Mouse (Mus musculus) cerebellum, adult 11-12 months (tissue): Measurements from ENCODE around the gene Gm1553.

ENCODE experiments used
- DNase-seq: peaks from one replicate; pipeline ENCODE4 v3.0.0; 2022

The Gm1553 gene

DNA sequence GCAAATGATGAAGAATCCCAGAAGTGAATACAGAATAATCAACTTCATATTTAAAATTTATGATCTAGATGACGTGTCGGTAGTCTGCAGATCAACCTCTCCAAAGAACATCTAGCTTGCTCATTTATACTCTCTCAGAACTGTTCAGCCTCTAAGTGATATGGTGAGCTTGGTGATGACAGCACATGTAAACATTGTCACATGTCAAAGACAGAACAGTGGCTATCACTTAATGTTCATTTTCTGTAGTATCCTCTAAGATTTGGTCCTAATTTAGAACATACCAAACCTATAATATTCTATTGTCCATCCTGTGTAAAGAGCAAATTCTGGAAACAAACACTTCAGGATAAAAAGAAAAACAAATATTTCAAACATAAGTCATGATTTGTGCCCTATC is at the start of gene Gm1553:
Gene Gm1553, minus strand, starts transcription at position 101 of the 400 bp plus-strand sequence.
- DNase-seq: no peak
